Mouse (Mus musculus) forebrain, postnatal 0 days (tissue): ENCODE measurements around the gene Taar4. TPM values are rescaled to one million over a fixed set of nuclear protein-coding genes. Genes with fewer than 3 reads are reported as not detected.
A peak's percentile ranks its signal among the peaks of the same experiment; 100 is the strongest.

Experiments
- ATAC-seq: fragments of 200-750 bp; cut with Nextera tagmentation; 2 replicates; pipeline ENCODE4 v1.8.0; 2017; ENCODE audit warnings: mild to moderate bottlenecking, moderate library complexity
- DNase-seq: peaks from one replicate; pipeline ENCODE4 v3.0.0-alpha.2; 2015
- H3K27ac ChIP-seq: fragments of 300-500 bp; sonication (generic); 2 replicates; pipeline ENCODE4 v1.5.1; 2014; ENCODE audit warnings: low read depth, mild to moderate bottlenecking, antibody characterized with exemption, low read length, moderate library complexity, mixed read lengths
- H3K27me3 ChIP-seq: fragments of 300-500 bp; sonication (generic); 2 replicates; pipeline ENCODE4 v1.6.1; 2014; ENCODE audit warnings: mild to moderate bottlenecking, low read length, mixed read lengths; ENCODE audit not compliant: insufficient read depth
- H3K36me3 ChIP-seq: fragments of 300-500 bp; sonication (generic); 2 replicates; pipeline ENCODE4 v1.6.1; 2014; ENCODE audit warnings: mild to moderate bottlenecking, moderate library complexity; ENCODE audit not compliant: insufficient read depth
- H3K4me1 ChIP-seq: fragments of 300-500 bp; sonication (generic); 2 replicates; pipeline ENCODE4 v1.6.1; 2014; ENCODE audit warnings: antibody characterized with exemption; ENCODE audit not compliant: insufficient read depth
- H3K4me2 ChIP-seq: fragments of 300-500 bp; sonication (generic); 2 replicates; pipeline ENCODE4 v1.6.1; 2014; ENCODE audit warnings: low read depth, mild to moderate bottlenecking, moderate library complexity
- H3K4me3 ChIP-seq: fragments of 300-500 bp; sonication (generic); 2 replicates; pipeline ENCODE4 v1.5.1; 2014; ENCODE audit warnings: low read depth, low read length, mixed read lengths
- H3K9ac ChIP-seq: fragments of 300-500 bp; sonication (generic); 2 replicates; pipeline ENCODE4 v1.6.1; 2014; ENCODE audit warnings: mild to moderate bottlenecking
- H3K9me3 ChIP-seq: fragments of 300-500 bp; sonication (generic); 2 replicates; pipeline ENCODE4 v1.6.1; 2016; ENCODE audit warnings: low read length
- CTCF ChIP-seq: sonication (generic); IDR thresholded peaks from 2 replicates; pipeline ENCODE4 v1.5.1; 2016; ENCODE audit warnings: antibody characterized with exemption, control low read depth, low read depth
- WGBS: fragments of 180-500 bp; shearing (Covaris S2); extraction: QIAGEN DNeasy Blood & Tissue Kit; methylation state at CpG from one replicate; pipeline ENCODE4 v1.1.7; 2014; 5-methylcytosine and 5-hydroxymethylcytosine counted together
- polyA plus RNA-seq: library from polyadenylated mRNA; unstranded; fragments of >200 nt; fragmentation: Nextera tagmentation; extraction: Ambion mirVana; gene quantifications from 2 replicates; pipeline ENCODE4 v1.2.1, GENCODE M21; 2015
- total RNA-seq: library from RNA; depleted of rRNA; stranded (reverse); fragments of >200 nt; gene quantifications from 2 replicates; pipeline ENCODE4 v1.2.3, GENCODE M21; 2014

The Taar4 gene
- total and polyA plus RNA-seq, 2 experiments from 2014 or later: not detected

- no peak for DNase-seq
- H3K36me3 ChIP-seq: no peaks in the 10 kb centered on the region
- H3K4me2 ChIP-seq: no peak overlapping the region
- no peak for ATAC-seq
- no peak for TF ChIP-seq CTCF
- no peaks in the 10 kb centered on the region for H3K27me3 ChIP-seq
- no peaks in the 10 kb centered on the region for H3K9me3 ChIP-seq
- H3K9ac ChIP-seq: no peak overlapping the region
- no peaks in the 10 kb centered on the region for H3K4me1 ChIP-seq
- H3K4me3 ChIP-seq: no peak overlapping the region
- WGBS: 90% methylated on average over 5 of the region's 5 CpGs
- no peak overlapping the region for H3K27ac ChIP-seq
Measured at GRCm38 (mm10) chr10:23971256-23971655, 11.0 kb downstream of the Taar4 start.

DNA sequence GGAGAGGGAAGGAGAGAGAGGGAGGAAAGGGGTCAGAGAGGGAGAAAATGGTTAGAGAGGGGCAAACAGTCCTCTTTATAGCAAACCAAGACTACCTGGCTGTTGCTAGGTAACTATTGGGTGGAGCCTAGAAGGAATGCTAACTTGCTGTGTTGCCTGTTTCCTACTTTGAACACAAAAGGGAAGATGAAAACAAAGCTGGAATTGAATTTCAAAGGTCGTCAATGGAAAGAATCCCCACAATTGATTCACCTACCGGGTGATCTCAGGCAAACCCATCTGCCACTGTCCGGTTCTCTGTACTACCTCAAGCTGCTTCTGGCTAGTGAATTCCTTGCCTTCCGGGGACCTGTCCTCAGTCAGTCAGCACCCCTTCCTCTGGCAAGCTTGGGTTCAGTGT is 17.7 kb downstream of the Taar4 start:
- no peak for ATAC-seq
- no peak for TF ChIP-seq CTCF
- DNase-seq: no peak
- no peak overlapping the region for H3K27ac ChIP-seq
- no peaks in the 10 kb centered on the region for H3K27me3 ChIP-seq
- no peak overlapping the region for H3K9ac ChIP-seq
- no peak overlapping the region for H3K4me3 ChIP-seq
- WGBS: 45% methylated on average over 4 of the region's 4 CpGs
- no peak overlapping the region for H3K4me2 ChIP-seq
- H3K4me1 ChIP-seq: no peaks in the 10 kb centered on the region
- no peaks in the 10 kb centered on the region for H3K9me3 ChIP-seq
- H3K36me3 ChIP-seq: no peaks in the 10 kb centered on the region

- peak; percentile 92 for ATAC-seq
- no peak overlapping the region for H3K4me2 ChIP-seq
- 44% methylated on average over 16 of the region's 16 CpGs for WGBS
Measured at GRCm38 (mm10) chr10:23978901-23979705, 18.8 kb downstream of the Taar4 start.

GRCm38 (mm10) chr10:23985546-23985945 is 25.3 kb downstream of the Taar4 start, which contains the start of gene Taar6:
Taar6 (minus strand) TSS chr10:23985646.
- H3K4me2 ChIP-seq: no peak within 1 kb of the TSS
- H3K36me3 ChIP-seq: no peaks in the 10 kb centered on the region
- 77% methylated on average over 8 of the region's 8 CpGs for WGBS
- no peaks in the 10 kb centered on the region for H3K9me3 ChIP-seq
- no peak within 1 kb of the TSS for H3K9ac ChIP-seq
- no peak within 1 kb of the TSS for H3K4me3 ChIP-seq
- no peak within 1 kb of the TSS for H3K27ac ChIP-seq
- ATAC-seq (no peak), DNase-seq (no peak)
- no peak for TF ChIP-seq CTCF
- H3K4me1 ChIP-seq: no peaks in the 10 kb centered on the region
- no peaks in the 10 kb centered on the region for H3K27me3 ChIP-seq

More at GRCm38 (mm10) chr10:23978901-23979705, 18.8 kb downstream of the Taar4 start:
- Histone ChIP-seq H3K9me3 (no peaks in the 10 kb centered on the region), H3K27ac (no peak overlapping the region), H3K27me3 (no peaks in the 10 kb centered on the region), H3K9ac (no peak overlapping the region), H3K4me1 (no peaks in the 10 kb centered on the region), H3K4me3 (no peak overlapping the region), H3K36me3 (no peaks in the 10 kb centered on the region)
- peak; percentile 85 for DNase-seq
- peak; percentile 82 for TF ChIP-seq CTCF

DNA sequence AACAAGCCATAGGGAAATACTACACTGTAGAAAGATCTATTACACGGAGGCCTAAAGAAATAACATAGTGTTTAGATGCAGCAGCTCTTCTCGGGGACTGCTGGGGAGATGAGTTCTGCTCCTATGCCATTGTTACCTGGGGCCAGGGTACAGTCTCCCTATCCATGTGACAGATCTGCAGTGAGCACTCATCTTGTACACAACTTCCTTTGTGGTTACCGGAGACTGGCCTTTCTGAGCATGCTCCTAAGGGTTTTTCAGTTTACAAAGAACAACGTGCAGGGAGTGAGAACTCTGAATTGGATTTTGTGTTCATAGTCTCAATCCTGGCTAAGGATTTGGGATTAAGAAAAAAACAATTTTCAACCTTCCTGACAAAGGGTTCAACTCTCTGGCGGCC is 26.1 kb downstream of the Taar4 start:
- no peak for ATAC-seq
- Histone ChIP-seq H3K27ac (no peak overlapping the region), H3K27me3 (no peaks in the 10 kb centered on the region), H3K9me3 (no peaks in the 10 kb centered on the region), H3K4me3 (no peak overlapping the region), H3K9ac (no peak overlapping the region), H3K4me2 (no peak overlapping the region), H3K4me1 (no peaks in the 10 kb centered on the region), H3K36me3 (no peaks in the 10 kb centered on the region)
- TF ChIP-seq CTCF: no peak
- no peak for DNase-seq
- whole genome bisulfite sequencing: 74% methylated on average over 5 of the region's 5 CpGs

DNA sequence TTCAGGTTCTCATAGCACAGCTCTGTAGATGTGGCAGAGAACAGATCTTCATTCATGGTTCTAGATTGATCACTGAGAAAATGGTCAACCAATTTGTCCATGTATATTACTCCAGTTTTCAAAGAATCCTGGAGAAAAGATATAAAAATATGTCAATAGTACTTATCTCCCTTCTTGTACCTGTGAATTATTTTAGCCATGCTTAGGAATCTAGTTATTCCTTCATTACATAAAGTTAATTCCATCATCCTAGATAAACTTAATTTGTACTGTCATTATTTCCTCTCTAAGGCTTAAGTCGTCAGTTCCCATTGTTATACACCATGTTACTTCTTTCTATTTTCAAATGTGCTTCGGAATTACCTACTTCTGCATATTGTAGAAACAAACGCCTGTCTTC is 33.1 kb downstream of the Taar4 start, which contains the start of gene Taar7a:
TSS of gene Taar7a (minus strand) at position 101 of the 400 bp plus-strand sequence.
- TF ChIP-seq CTCF: no peak
- ATAC-seq: no peak

GRCm38 (mm10) chr10:23999639-24000038 is 39.3 kb downstream of the Taar4 start, which contains the start of gene Taar7b:
Taar7b (plus strand) TSS chr10:23999939.
- WGBS: 88% methylated on average over 1 of the region's 1 CpGs
- DNase-seq (no peak), ATAC-seq (no peak)
- H3K4me3 ChIP-seq: no peak within 1 kb of the TSS
- no peak within 1 kb of the TSS for H3K27ac ChIP-seq
- H3K4me2 ChIP-seq: no peak within 1 kb of the TSS
- no peak within 1 kb of the TSS for H3K9ac ChIP-seq
- no peaks in the 10 kb centered on the region for H3K4me1 ChIP-seq
- no peaks in the 10 kb centered on the region for H3K27me3 ChIP-seq
- no peak for TF ChIP-seq CTCF
- H3K36me3 ChIP-seq: no peaks in the 10 kb centered on the region
- H3K9me3 ChIP-seq: no peaks in the 10 kb centered on the region

More for the DNA sequence above, 33.1 kb downstream of the Taar4 start, which contains the start of gene Taar7a:
- Histone ChIP-seq H3K9me3 (no peaks in the 10 kb centered on the region), H3K36me3 (no peaks in the 10 kb centered on the region), H3K27ac (no peak within 1 kb of the TSS), H3K4me2 (no peak within 1 kb of the TSS), H3K27me3 (no peaks in the 10 kb centered on the region), H3K9ac (no peak within 1 kb of the TSS), H3K4me3 (no peak within 1 kb of the TSS), H3K4me1 (no peaks in the 10 kb centered on the region)
- DNase-seq: no peak
- 83% methylated on average over 3 of the region's 3 CpGs for WGBS
